Mouse (Mus musculus) forebrain, embryonic 11.5 days (tissue): Measurements from ENCODE around the gene Pax8. TPM values are rescaled to one million over a fixed set of nuclear protein-coding genes. Genes with fewer than 3 reads are reported as not detected.

Experiments
- ATAC-seq: fragments of 200-750 bp; cut with Nextera tagmentation; replicated peaks from 2 replicates; pipeline ENCODE4 v1.8.0; 2017; ENCODE audit warnings: moderate TSS enrichment; ENCODE audit not compliant: low FRiP score
- DNase-seq: peaks from one replicate; pipeline ENCODE4 v3.0.0-alpha.2; 2017; ENCODE audit warnings: low spot score
- H3K27ac ChIP-seq: fragments of 300-500 bp; sonication (generic); 2 replicates; pipeline ENCODE4 v1.5.1; 2014; ENCODE audit warnings: low read depth, low read length
- H3K27me3 ChIP-seq: fragments of 300-500 bp; sonication (generic); 2 replicates; pipeline ENCODE4 v1.6.1; 2014; ENCODE audit warnings: mild to moderate bottlenecking, low read length, mixed read lengths; ENCODE audit not compliant: control insufficient read depth, insufficient read depth
- H3K36me3 ChIP-seq: fragments of 300-500 bp; sonication (generic); 2 replicates; pipeline ENCODE4 v1.6.1; 2014; ENCODE audit warnings: mild to moderate bottlenecking, low read length, moderate library complexity, mixed read lengths; ENCODE audit not compliant: control insufficient read depth, insufficient read depth
- H3K4me1 ChIP-seq: fragments of 300-500 bp; sonication (generic); replicated peaks from 2 replicates; pipeline ENCODE4 v1.6.1; 2014; ENCODE audit warnings: low read length, mixed read lengths; ENCODE audit not compliant: control insufficient read depth, insufficient read depth
- H3K4me2 ChIP-seq: fragments of 300-500 bp; sonication (generic); 2 replicates; pipeline ENCODE4 v1.6.1; 2014; ENCODE audit warnings: low read depth, mild to moderate bottlenecking, low read length, moderate library complexity, mixed read lengths; ENCODE audit not compliant: severe bottlenecking
- H3K4me3 ChIP-seq: fragments of 300-500 bp; sonication (generic); 2 replicates; pipeline ENCODE4 v1.5.1; 2014; ENCODE audit warnings: low read depth, low read length
- H3K9ac ChIP-seq: fragments of 300-500 bp; sonication (generic); 2 replicates; pipeline ENCODE4 v1.6.1; 2014; ENCODE audit warnings: low read length
- H3K9me3 ChIP-seq: fragments of 300-500 bp; sonication (generic); 2 replicates; pipeline ENCODE4 v1.6.1; 2016; ENCODE audit warnings: low read length, mixed read lengths; ENCODE audit not compliant: control insufficient read depth
- WGBS: fragments of 180-500 bp; shearing (Covaris S2); extraction: QIAGEN DNeasy Blood & Tissue Kit; methylation state at CpG from one replicate; pipeline ENCODE4 v1.1.7; 2014; 5-methylcytosine and 5-hydroxymethylcytosine counted together
- polyA plus RNA-seq: library from polyadenylated mRNA; unstranded; fragments of >200 nt; fragmentation: Nextera tagmentation; extraction: Ambion mirVana; gene quantifications from 2 replicates; pipeline ENCODE4 v1.2.1, GENCODE M21; 2014

Gene Pax8
- polyA plus RNA-seq, 1 experiment from 2014 or later: 0.79 TPM

- no peak for DNase-seq
Observed at GRCm38 (mm10) chr2:24488660-24489059, 13.3 kb upstream of the Pax8 start.

GRCm38 (mm10) chr2:24487056-24487825 lies 11.8 kb upstream of the Pax8 start:
- Histone ChIP-seq H3K4me2 (no peak overlapping the region), H3K27ac (no peak overlapping the region), H3K36me3 (no peaks in the 10 kb centered on the region), H3K27me3 (no peaks in the 10 kb centered on the region), H3K4me3 (no peak overlapping the region), H3K9me3 (no peaks in the 10 kb centered on the region), H3K9ac (no peak overlapping the region), H3K4me1 (no peaks in the 10 kb centered on the region)
- DNase-seq: no peak
- no peak for ATAC-seq
- WGBS: 71% methylated on average over 4 of the region's 4 CpGs

More at GRCm38 (mm10) chr2:24488660-24489059, 13.3 kb upstream of the Pax8 start:
- Histone ChIP-seq H3K9ac (no peak overlapping the region), H3K36me3 (no peaks in the 10 kb centered on the region), H3K4me1 (no peaks in the 10 kb centered on the region), H3K4me3 (no peak overlapping the region), H3K27me3 (no peaks in the 10 kb centered on the region), H3K4me2 (no peak overlapping the region), H3K9me3 (no peaks in the 10 kb centered on the region), H3K27ac (no peak overlapping the region)
- WGBS: 55% methylated on average over 3 of the region's 3 CpGs
- no peak for ATAC-seq

GRCm38 (mm10) chr2:24485398-24485797 lies 10.0 kb upstream of the Pax8 start:
- Histone ChIP-seq H3K36me3 (no peaks in the 10 kb centered on the region), H3K4me1 (no peaks in the 10 kb centered on the region), H3K4me2 (no peak overlapping the region), H3K4me3 (no peak overlapping the region), H3K9me3 (no peaks in the 10 kb centered on the region), H3K27ac (no peak overlapping the region), H3K9ac (no peak overlapping the region), H3K27me3 (no peaks in the 10 kb centered on the region)
- ATAC-seq (no peak), DNase-seq (no peak)
- 92% methylated on average over 4 of the region's 4 CpGs for WGBS

- Histone ChIP-seq H3K4me3 (no peak overlapping the region), H3K27me3 (peaks cover 20% of the 10 kb centered on the region), H3K9me3 (no peaks in the 10 kb centered on the region), H3K36me3 (no peaks in the 10 kb centered on the region), H3K4me2 (no peak overlapping the region), H3K4me1 (peaks cover 2% of the 10 kb centered on the region; the same call in 1 of the 2 replicates), H3K9ac (no peak overlapping the region), H3K27ac (no peak overlapping the region)
- 55% methylated on average over 2 of the region's 2 CpGs for WGBS
- DNase-seq (no peak), ATAC-seq (no peak)
Observed at GRCm38 (mm10) chr2:24479906-24480305, 4.5 kb upstream of the Pax8 start.

GRCm38 (mm10) chr2:24479151-24479550 lies 3.8 kb upstream of the Pax8 start:
- Histone ChIP-seq H3K4me2 (no peak overlapping the region), H3K27ac (no peak overlapping the region), H3K9ac (no peak overlapping the region), H3K36me3 (no peaks in the 10 kb centered on the region), H3K4me3 (no peak overlapping the region), H3K9me3 (no peaks in the 10 kb centered on the region), H3K27me3 (peaks cover 27% of the 10 kb centered on the region), H3K4me1 (peaks cover 2% of the 10 kb centered on the region; the same call in 1 of the 2 replicates)
- ATAC-seq (no peak), DNase-seq (no peak)
- 7% methylated on average over 1 of the region's 1 CpGs for WGBS

- Histone ChIP-seq H3K9me3 (no peaks in the 10 kb centered on the region), H3K9ac (no peak overlapping the region), H3K4me1 (peaks cover 3% of the 10 kb centered on the region; the same call in 1 of the 2 replicates), H3K27me3 (peaks cover 33% of the 10 kb centered on the region), H3K36me3 (no peaks in the 10 kb centered on the region), H3K4me3 (no peak overlapping the region), H3K4me2 (no peak overlapping the region), H3K27ac (no peak overlapping the region)
- WGBS: 46% methylated on average over 4 of the region's 4 CpGs
- DNase-seq (no peak), ATAC-seq (no peak)
Observed at GRCm38 (mm10) chr2:24478611-24479010, 3.2 kb upstream of the Pax8 start.

- no peak overlapping the region for H3K27ac ChIP-seq
- peaks cover 53% of the 10 kb centered on the region for H3K27me3 ChIP-seq
- peaks cover 3% of the 10 kb centered on the region; the same call in 1 of the 2 replicates for H3K4me1 ChIP-seq
- DNase-seq: no peak
- H3K4me2 ChIP-seq: peak overlapping the region; percentile 44
- peak overlapping the region; percentile 35; the same call in 1 of the 2 replicates for H3K9ac ChIP-seq
- H3K9me3 ChIP-seq: no peaks in the 10 kb centered on the region
- peak overlapping the region; percentile 24; the same call in 1 of the 2 replicates for H3K4me3 ChIP-seq
- ATAC-seq: 0 out of 2 replicates have a peak, but pooled peaks have one; percentile 13
- no peaks in the 10 kb centered on the region for H3K36me3 ChIP-seq
- WGBS: 5% methylated on average over 29 of the region's 29 CpGs
Observed at GRCm38 (mm10) chr2:24474514-24475378, 653 bp downstream of the Pax8 start.

- Histone ChIP-seq H3K36me3 (no peaks in the 10 kb centered on the region), H3K4me2 (peak overlapping the region; percentile 44), H3K9me3 (no peaks in the 10 kb centered on the region), H3K4me1 (peaks cover 3% of the 10 kb centered on the region; the same call in 1 of the 2 replicates), H3K27ac (no peak overlapping the region), H3K27me3 (peaks cover 55% of the 10 kb centered on the region), H3K4me3 (peak overlapping the region; percentile 24), H3K9ac (peak overlapping the region; percentile 35; the same call in 1 of the 2 replicates)
- ATAC-seq (peak; percentile 63; the same call in 1 of the 2 replicates), DNase-seq (peak; percentile 62)
- WGBS: under 1% methylated on average over 56 of the region's 56 CpGs
Observed at GRCm38 (mm10) chr2:24473641-24474511, 1.5 kb downstream of the Pax8 start.
